Mouse (Mus musculus) WW6 (cell line): ENCODE results near the gene Alkbh2.

Experiments
- DNase-seq: peaks from one replicate; pipeline ENCODE4 v3.0.0-alpha.2; 2013; ENCODE audit warnings: low read depth, low spot score

Alkbh2 gene

GRCm38 (mm10) chr5:114100390-114101099 lies 27.5 kb downstream of the Alkbh2 start:
- no peak for DNase-seq

GRCm38 (mm10) chr5:114099709-114100389 lies 28.2 kb downstream of the Alkbh2 start:
- peak; percentile 86 for DNase-seq

GRCm38 (mm10) chr5:114091057-114091807 lies 36.8 kb downstream of the Alkbh2 start, which contains the start of gene Svop:
TSS of gene Svop (minus strand) at chr5:114091570.
- peak; percentile 60 for DNase-seq

- DNase-seq = no peak
These were observed 37.5 kb downstream of the Alkbh2 start for GRCm38 (mm10) chr5:114090421-114091013.

- DNase-seq = no peak
These were observed 40.0 kb downstream of the Alkbh2 start for GRCm38 (mm10) chr5:114087875-114088480.

- no peak for DNase-seq
These were observed 42.5 kb downstream of the Alkbh2 start for GRCm38 (mm10) chr5:114085501-114085900.

GRCm38 (mm10) chr5:114077009-114077408 lies 51.0 kb downstream of the Alkbh2 start:
- no peak for DNase-seq
